Mouse (Mus musculus): ENCODE measurements at regions not wholly inside any gene's neighbourhood (a gene's known extent, or its start where the extent isn't known, plus 50 kb on each side); places are given as distances from the start of the nearest gene placed in this dataset.

DNA sequence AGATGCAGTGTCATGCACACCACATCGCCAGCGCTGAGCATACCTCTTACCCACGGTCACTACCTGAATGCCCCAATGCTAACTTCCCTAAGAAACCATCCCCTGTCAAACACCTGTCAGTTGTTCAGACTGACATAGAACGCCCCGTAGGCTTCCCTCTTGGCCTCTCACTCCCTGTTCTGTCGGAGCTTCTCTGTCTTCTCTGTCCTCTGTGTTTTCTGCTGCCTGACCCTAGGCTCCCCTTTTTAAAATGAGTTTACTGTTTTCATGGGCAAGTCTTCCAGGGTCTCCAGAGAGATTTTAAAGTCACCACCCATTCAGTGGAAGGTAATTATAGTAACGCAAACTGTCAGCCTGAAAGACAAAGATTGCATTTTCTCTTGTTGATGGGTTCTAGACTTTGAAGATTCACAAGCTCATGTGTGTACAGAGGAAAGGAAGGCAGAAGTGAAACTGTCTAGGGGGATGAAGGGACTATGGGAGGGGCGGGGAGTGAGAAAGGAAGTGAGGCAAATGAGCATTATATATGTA lies 99.1 kb upstream of the Klf13 start:
- TF ChIP-seq POLR2A (IDR thresholded peaks at IDR 0.05; ENCODE audit: extremely low read depth, insufficient read depth, low read length) (no peak), CTCF (IDR thresholded peaks at IDR 0.05; ENCODE audit: low read depth, low read length) (no peak)

All from liver, adult 2 months (tissue).